Mouse (Mus musculus) liver, embryonic 14.5 days (tissue): ENCODE results near the gene Ube4b. TPM values are rescaled to one million over a fixed set of nuclear protein-coding genes. Genes with fewer than 3 reads are reported as not detected.

Source experiments
- ATAC-seq: fragments of 200-750 bp; cut with Nextera tagmentation; 2 replicates; pipeline ENCODE4 v1.8.0; 2017; ENCODE audit warnings: moderate number of reproducible peaks, mild to moderate bottlenecking, moderate library complexity; ENCODE audit not compliant: insufficient read depth
- DNase-seq, 3 experiments: peaks; one replicate each; pipeline ENCODE4 v3.0.0-alpha.2; 2012 to 2013; ENCODE audit warnings: low read depth in 3 of 3, low spot score in 3 of 3
- H3K27ac ChIP-seq: fragments of 300-500 bp; sonication (generic); 2 replicates; pipeline ENCODE4 v1.5.1; 2014; ENCODE audit warnings: moderate library complexity, mild to moderate bottlenecking, control low read depth, inconsistent platforms
- H3K27me3 ChIP-seq: fragments of 300-500 bp; sonication (generic); 2 replicates; pipeline ENCODE4 v1.6.1; 2014; ENCODE audit warnings: mild to moderate bottlenecking, low read length, moderate library complexity; ENCODE audit not compliant: control insufficient read depth, insufficient read depth
- H3K36me3 ChIP-seq: fragments of 300-500 bp; sonication (generic); replicated peaks from 2 replicates; pipeline ENCODE4 v1.6.1; 2014; ENCODE audit warnings: low read depth; ENCODE audit not compliant: control insufficient read depth, insufficient read depth
- H3K4me1 ChIP-seq, 2 experiments: fragments of 200-500 bp in 1 of 2; fragments of 300-500 bp in 1 of 2; sonication (generic) in 1 of 2; replicated peaks; 2 replicates each; pipeline ENCODE4 v1.6.1; 2012 to 2014; ENCODE audit warnings: antibody characterized with exemption in 1 of 2, inconsistent platforms in 1 of 2, low read length in 1 of 2; ENCODE audit not compliant: control insufficient read depth in 2 of 2, insufficient read depth in 2 of 2
- H3K4me2 ChIP-seq: fragments of 300-500 bp; sonication (generic); 2 replicates; pipeline ENCODE4 v1.6.1; 2014; ENCODE audit warnings: low read depth, mild to moderate bottlenecking, control low read depth, moderate library complexity
- H3K4me3 ChIP-seq, 2 experiments: fragments of 200-500 bp in 1 of 2; fragments of 300-500 bp in 1 of 2; sonication (generic) in 1 of 2; 2 replicates each; pipeline ENCODE4 v1.5.1; 2012 to 2014; ENCODE audit warnings: low read depth in 2 of 2, low read length in 2 of 2, mild to moderate bottlenecking in 2 of 2, control low read depth in 1 of 2, inconsistent platforms in 1 of 2, moderate library complexity in 1 of 2; ENCODE audit not compliant: insufficient read depth in 1 of 2
- H3K9ac ChIP-seq: fragments of 300-500 bp; sonication (generic); replicated peaks from 2 replicates; pipeline ENCODE4 v1.6.1; 2014; ENCODE audit warnings: mild to moderate bottlenecking, control low read depth, moderate library complexity
- H3K9me3 ChIP-seq: fragments of 300-500 bp; sonication (generic); 2 replicates; pipeline ENCODE4 v1.6.1; 2016; ENCODE audit warnings: low read length, mixed read lengths; ENCODE audit not compliant: control insufficient read depth
- CTCF ChIP-seq: IDR thresholded peaks from 2 replicates; pipeline ENCODE4 v1.5.1; 2016; ENCODE audit warnings: antibody characterized with exemption, low read depth, control low read depth
- EP300 ChIP-seq: IDR thresholded peaks from 2 replicates; pipeline ENCODE4 v1.6.1; 2016; ENCODE audit warnings: antibody characterized with exemption, low read depth
- WGBS: fragments of 180-500 bp; shearing (Covaris S2); extraction: QIAGEN DNeasy Blood & Tissue Kit; methylation state at CpG from one replicate; pipeline ENCODE4 v1.1.7; 2014; ENCODE audit not compliant: insufficient replicate concordance; 5-methylcytosine and 5-hydroxymethylcytosine counted together
- polyA plus RNA-seq, 2 experiments: library from polyadenylated mRNA; depleted of rRNA in 1 of 2; stranded (reverse) in 1 of 2; unstranded in 1 of 2; fragments of >200 nt; fragmentation: Nextera tagmentation in 1 of 2; extraction: Ambion mirVana in 1 of 2; gene quantifications; 2 replicates each; pipeline versions ENCODE4 v1.2.1 to v1.2.3; 2012 to 2014

The Ube4b gene
- polyA plus RNA-seq, 2 experiments, result 8.2 to 16.7 TPM

DNA sequence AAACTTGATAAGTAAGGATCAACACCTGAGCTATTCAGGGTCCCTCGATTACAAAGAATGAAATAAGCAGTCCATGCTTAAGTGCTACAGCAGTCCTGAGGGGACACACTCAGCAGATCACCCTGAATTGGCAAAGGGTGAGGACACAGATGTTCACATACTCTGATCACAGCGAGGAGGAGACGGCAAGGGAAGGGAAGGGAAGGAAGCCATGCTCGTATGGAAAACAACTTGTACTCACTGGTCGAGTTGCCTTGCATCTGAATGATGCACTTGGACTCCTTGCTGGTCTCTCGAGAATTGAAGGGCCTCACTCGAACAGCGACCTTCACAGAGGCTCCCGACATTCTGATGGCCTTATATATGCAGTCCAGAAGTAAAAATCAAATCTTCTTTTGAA lies 135.5 kb downstream of the Ube4b start:
- TF ChIP-seq EP300 (no peak), CTCF (no peak)
- no peak for ATAC-seq

DNA sequence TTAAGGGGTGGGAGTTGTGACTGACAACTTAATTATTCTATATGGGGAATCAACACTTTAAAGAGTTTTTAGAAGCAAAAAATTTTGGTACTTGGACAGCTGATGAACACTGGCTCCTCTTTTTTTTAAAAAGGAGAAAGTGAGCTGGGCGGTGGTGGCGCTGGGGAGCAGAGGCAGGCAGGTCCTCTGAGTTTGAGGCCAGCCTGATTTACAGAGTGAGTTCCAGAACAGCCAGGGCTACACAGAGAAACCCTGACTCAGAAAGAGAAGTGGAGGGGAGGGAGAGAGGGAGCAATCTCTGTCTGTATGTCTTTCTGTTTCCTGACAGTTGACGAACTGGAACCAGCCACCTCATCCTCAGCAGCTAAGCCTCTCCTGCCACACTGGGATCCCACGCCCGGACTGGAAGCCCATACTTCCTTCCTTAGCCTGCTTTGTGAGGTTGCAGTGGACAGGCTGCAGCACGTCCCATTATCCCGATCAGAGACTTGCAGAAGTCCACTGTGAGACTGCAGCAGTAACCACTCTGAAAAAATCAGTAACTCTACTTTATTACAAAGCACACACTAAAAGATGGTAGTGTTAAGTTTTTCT lies 136.3 kb downstream of the Ube4b start:
- Histone ChIP-seq H3K27me3 (no peaks in the 10 kb centered on the region), H3K4me1 (0 out of 4 replicates have a peak, but pooled peaks cover 0 to 3% of the 10 kb centered on the region in 2 experiments), H3K4me3 (no peak overlapping the region), H3K36me3 (no peaks in the 10 kb centered on the region), H3K9me3 (no peaks in the 10 kb centered on the region), H3K4me2 (no peak overlapping the region), H3K9ac (no peak overlapping the region), H3K27ac (no peak overlapping the region)
- DNase-seq, result no peak
- WGBS, result 47% methylated on average over 7 of the region's 7 CpGs
- ATAC-seq, result no peak
- TF ChIP-seq CTCF, result no peak
- TF ChIP-seq EP300, result no peak

More for the DNA sequence above, 135.5 kb downstream of the Ube4b start:
- H3K27ac ChIP-seq, result no peak overlapping the region
- no peaks in the 10 kb centered on the region for H3K9me3 ChIP-seq
- H3K4me3 ChIP-seq, result no peak overlapping the region
- no peaks in the 10 kb centered on the region for H3K36me3 ChIP-seq
- no peak overlapping the region for H3K9ac ChIP-seq
- H3K4me2 ChIP-seq, result no peak overlapping the region
- no peak for DNase-seq
- H3K27me3 ChIP-seq, result no peaks in the 10 kb centered on the region
- WGBS, result 61% methylated on average over 9 of the region's 9 CpGs
- 0 out of 4 replicates have a peak, but pooled peaks cover 0 to 3% of the 10 kb centered on the region in 2 experiments for H3K4me1 ChIP-seq

DNA sequence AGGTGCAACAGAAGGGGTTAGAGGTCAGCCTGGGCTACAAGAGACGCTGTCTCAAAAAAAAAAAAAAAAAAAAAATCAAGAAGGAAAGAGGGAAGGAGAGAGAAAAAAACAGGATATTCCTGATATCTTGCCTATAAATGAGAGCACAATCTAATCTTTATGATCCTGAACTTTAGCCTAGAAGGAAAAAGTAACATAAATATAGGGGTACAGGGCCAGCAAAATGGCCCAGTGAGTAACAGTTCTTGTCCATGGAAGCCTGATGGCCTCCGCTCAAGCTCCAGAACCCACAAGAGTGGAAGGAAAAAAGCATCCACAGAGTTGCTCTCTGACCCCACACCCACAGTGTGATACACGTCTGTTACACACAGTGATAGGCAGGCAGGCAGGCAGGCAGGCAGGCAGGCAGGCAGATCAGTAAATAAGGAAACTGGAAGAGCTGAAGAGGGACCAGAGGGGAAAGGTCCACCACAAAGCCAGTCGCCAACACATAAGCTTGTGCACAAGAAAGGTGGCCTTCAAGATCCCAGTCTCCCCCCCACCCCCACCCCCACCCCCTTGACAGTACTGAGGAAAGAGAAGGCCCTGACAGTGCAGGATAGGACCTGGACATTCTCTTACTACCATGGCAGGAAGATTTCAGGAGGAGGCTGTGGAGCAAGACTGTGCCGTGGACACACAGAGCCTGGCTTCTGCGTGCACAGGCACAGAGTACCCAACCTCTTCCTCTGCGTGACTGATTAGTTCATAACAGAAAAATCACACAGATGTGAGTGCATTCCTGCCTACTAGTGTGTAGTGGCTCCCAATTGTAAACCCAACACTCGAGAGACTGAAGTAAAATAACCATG lies 140.0 kb downstream of the Ube4b start:
- Histone ChIP-seq H3K27ac (no peak overlapping the region), H3K36me3 (no peaks in the 10 kb centered on the region), H3K27me3 (no peaks in the 10 kb centered on the region), H3K9me3 (no peaks in the 10 kb centered on the region), H3K4me3 (no peak overlapping the region), H3K9ac (no peak overlapping the region), H3K4me2 (no peak overlapping the region), H3K4me1 (peaks cover 0 to 9% of the 10 kb centered on the region in 2 experiments; a peak in 2 of 4 replicates)
- DNase-seq, result no peak
- 58% methylated on average over 8 of the region's 8 CpGs for whole genome bisulfite sequencing
- TF ChIP-seq EP300, result no peak
- TF ChIP-seq CTCF, result no peak
- ATAC-seq, result no peak

DNA sequence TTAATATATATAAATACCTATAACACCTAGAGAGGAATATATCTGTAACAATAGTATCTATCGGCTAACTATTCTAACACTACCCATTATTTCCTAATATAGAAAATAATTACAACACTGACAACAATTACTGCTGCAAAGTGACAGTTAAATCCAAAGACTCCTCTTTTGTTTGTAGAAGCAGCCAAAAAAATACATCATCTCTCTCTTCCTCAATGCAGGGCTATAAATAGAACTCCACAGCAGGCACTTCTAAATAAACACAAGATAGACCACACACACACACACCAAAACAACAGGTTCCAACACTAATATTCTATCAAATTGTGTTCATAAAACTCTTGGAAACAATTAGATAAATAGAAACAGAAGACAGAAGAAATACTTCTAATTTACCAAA lies 140.9 kb downstream of the Ube4b start:
- no peak overlapping the region for H3K4me3 ChIP-seq
- no peak overlapping the region for H3K9ac ChIP-seq
- no peak for TF ChIP-seq CTCF
- no peak for TF ChIP-seq EP300
- H3K27me3 ChIP-seq, result no peaks in the 10 kb centered on the region
- ATAC-seq, result no peak
- no peak overlapping the region for H3K4me2 ChIP-seq
- no peak for DNase-seq
- no peaks in the 10 kb centered on the region for H3K36me3 ChIP-seq
- WGBS, result 86% methylated on average over 1 of the region's 1 CpGs
- no peak overlapping the region for H3K27ac ChIP-seq
- H3K9me3 ChIP-seq, result no peaks in the 10 kb centered on the region
- peaks cover 0 to 9% of the 10 kb centered on the region in 2 experiments; a peak in 2 of 4 replicates for H3K4me1 ChIP-seq

DNA sequence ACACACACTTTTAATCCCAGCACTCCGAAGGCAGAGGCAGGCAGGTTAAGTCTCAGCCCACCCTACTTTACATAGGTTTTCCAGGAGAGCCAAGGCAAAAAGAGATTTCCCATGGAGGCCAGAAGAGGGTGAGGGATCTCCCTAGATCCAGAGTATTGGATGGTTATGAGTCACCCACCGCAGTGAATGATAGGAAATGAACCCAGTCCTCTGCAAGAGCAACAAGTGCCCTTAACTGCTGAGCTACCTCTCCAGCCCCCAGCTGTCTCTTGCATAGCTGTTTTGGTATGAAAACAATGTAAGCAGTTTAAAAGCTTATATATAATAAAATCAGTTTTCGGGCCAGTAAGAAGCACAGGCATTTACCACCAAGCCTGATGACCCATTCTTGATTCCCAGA lies 143.5 kb downstream of the Ube4b start:
- DNase-seq (no peak), ATAC-seq (no peak)
- no peak for TF ChIP-seq CTCF
- TF ChIP-seq EP300, result no peak
- Histone ChIP-seq H3K36me3 (no peaks in the 10 kb centered on the region), H3K4me2 (no peak overlapping the region), H3K27me3 (no peaks in the 10 kb centered on the region), H3K9ac (no peak overlapping the region), H3K4me3 (no peak overlapping the region), H3K27ac (no peak overlapping the region), H3K9me3 (no peaks in the 10 kb centered on the region), H3K4me1 (peaks cover 0 to 9% of the 10 kb centered on the region in 2 experiments; a peak in 2 of 4 replicates)
- WGBS, result 64% methylated on average over 3 of the region's 3 CpGs
